Mouse (Mus musculus) megakaryocyte, embryonic 14.5 days (primary cell): ENCODE measurements around the gene Prkaa1.

Experiments used
- FLI1 ChIP-seq: IDR thresholded peaks from 2 replicates; pipeline ENCODE4 v1.6.1; 2012; ENCODE audit warnings: low read length, inconsistent platforms, mixed read lengths
- GATA1 ChIP-seq: IDR thresholded peaks from 3 replicates; pipeline ENCODE4 v1.6.1; 2012; ENCODE audit warnings: mixed read lengths, low read length, inconsistent platforms, borderline replicate concordance

- no peak for TF ChIP-seq GATA1
- TF ChIP-seq FLI1 = no peak
These were observed 1.7 kb downstream of the Prkaa1 start for GRCm38 (mm10) chr15:5145196-5145945.
